Mouse (Mus musculus) cerebellum, adult 8-10 months (tissue): ENCODE measurements at regions not wholly inside any gene's neighbourhood (a gene's known extent, or its start where the extent isn't known, plus 50 kb on each side); places are given as distances from the start of the nearest gene placed in this dataset.

Experiments used
- DNase-seq: peaks from one replicate; pipeline ENCODE4 v3.0.0; 2022

DNA sequence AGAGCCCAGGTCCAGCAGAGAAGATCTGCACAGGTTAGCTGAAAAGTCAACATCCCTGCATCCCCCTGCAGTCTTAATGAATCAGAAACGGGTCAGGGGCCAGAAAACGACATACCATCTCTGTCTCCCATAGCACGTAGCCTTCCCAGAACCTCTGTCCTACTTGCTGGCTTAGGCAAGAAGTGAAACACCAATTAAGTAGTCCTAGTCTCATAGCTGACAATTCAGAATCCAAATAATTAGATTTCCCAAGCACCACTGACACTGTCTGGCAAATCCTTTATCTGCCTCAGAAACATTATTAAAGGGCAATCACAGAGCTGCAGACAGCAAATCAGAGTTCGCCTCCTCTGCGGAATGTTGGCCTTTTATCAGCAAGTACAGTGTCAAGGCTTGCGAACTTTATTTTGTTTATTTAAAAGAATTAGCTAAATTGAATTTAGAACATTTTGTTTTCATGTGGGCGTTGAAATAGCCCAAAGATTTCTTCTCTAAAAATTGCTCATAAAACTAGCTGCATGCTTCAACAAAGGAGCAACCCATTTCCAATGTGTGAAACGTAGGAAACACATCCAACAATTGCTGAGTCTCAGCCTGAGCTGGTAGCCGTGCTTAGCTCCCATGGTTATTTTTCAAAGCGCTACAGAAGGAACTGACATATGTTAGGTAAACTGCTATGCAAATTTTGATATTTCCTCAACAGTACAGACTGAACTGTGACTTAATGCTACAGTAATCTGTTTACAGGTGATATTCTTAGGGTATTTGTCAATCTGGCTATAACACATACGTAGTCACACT lies 411.2 kb downstream of the Ipo11 start:
- no peak for DNase-seq

DNA sequence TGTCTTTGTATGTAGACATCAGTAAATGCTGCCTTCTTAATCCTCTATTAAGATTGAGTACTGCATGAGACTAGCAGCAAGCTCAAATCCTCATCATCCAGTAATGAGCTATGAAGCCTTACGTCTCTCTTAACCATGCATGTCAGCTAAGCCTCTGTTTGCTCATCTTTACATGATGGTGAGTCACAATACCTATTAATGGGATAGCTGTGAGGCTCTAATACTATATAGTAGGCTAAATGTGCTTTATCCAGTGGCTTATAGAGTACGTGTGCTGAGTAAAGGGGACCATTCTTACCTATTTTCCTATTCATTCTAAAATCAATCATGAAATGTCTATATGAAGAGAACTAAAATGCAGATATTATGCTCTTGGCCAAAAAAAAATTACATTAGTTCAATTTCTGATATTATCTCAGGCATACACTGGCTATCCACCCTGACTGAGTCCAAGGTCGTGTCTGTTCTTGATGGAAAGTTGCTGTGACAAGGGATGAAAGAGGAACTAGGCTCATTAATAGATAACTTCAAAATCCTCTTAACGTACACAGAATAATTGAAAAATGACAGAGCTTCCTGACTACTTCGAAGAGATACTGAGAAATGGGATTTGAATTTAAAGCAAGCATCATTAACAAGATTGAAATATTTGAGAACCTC lies 422.1 kb downstream of the Ipo11 start:
- DNase-seq, result no peak

DNA sequence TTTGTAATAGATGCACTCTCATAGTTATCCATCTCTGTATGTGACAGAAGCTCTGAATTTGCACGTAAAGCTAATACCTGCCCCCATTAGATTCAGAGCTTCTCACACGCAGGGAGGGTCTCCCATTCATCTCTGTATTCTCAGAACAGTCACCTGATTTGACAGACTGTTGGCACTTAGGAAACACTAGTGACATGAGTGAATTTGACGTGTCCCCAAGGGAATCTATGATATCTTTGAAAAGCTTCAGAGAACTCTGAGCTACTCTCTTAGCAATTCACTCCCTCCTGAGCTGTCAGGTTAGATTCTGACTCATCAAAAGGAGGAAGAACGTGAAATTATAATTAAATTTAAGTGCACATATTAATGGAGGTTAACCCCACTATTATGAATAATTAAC lies 423.1 kb downstream of the Ipo11 start:
- no peak for DNase-seq

DNA sequence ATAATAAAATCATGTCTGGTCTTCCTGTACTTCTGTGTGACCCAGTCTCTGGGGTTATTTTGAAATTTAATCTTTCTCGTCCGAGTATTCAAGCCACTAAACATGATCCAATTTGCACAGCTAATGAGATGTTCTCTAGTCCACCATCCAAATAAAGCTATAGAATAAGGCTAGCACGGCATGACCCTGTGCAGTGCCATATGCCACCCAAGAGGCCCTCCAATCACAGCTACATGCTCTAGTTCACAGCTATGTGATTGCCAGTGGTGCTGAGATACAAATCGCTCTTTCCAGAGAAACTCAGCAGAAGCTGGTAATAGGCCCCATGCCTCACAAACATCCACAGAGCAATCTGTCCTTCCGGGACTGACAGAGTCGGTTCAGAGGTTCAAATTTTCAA lies 426.3 kb downstream of the Ipo11 start:
- no peak for DNase-seq

DNA sequence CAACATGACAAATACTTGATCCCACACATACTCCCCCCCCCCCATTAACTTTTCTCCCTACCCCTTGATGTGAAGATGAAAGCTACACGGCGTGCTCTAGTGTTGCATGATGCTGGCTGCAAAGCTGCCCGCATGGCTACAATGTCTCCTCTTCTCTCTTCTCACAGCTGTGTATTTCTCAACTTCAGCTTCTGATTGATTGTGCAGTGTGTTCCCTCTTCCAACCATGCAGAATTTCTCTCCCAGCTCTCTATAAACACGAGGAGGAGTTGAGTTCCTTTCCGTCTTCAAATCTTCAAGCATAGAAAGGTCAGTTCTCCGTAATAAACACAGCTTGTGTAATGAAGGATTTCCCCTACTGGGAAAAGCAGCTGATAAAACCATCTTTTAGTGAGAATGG lies 435.5 kb downstream of the Ipo11 start:
- DNase-seq, result no peak

DNA sequence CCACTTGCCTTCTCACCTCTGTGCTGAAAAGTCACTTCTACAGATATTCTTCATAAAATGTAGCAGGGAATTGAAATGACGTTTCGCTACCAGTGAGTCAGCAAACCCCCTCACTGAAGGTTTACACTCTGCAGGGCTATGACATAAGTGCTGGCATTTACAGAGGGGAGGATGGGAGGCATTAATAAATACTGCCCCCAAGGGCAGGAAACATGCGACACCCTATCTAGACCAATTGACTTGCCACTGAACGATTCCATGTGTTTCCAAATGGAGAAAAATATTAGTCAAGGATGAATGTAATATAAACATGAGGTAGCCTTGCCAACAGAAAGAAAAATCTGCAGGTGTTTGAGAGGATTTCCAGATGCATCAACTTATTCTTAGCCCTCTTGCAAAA lies 465.5 kb downstream of the Ipo11 start:
- no peak for DNase-seq

DNA sequence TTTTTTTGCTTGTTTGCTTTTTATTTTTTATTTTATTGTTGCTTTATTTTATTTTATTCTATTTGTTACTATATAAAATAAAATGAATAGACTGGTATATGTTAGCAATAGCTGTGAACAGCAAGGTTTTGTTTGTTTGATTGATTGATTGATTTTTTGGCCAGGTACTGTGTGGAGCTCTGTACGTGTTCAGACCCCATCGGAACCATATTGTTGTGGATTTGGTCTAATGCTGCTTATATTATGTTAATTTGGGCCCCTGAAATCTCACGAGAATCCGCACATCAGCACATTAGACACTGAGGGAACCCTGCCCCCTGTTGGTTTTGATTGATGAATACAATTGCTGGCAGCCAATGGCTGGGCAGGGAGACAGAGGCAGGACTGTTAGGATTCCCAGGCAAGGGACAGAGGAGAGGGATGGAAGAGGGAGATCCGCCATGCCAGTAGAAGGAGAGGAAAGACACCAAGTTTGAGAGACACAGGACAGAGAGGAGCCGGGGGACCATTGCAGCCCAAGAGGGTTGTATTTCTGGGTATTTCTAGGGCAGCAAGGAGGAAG lies 482.3 kb downstream of the Ipo11 start:
- no peak for DNase-seq

DNA sequence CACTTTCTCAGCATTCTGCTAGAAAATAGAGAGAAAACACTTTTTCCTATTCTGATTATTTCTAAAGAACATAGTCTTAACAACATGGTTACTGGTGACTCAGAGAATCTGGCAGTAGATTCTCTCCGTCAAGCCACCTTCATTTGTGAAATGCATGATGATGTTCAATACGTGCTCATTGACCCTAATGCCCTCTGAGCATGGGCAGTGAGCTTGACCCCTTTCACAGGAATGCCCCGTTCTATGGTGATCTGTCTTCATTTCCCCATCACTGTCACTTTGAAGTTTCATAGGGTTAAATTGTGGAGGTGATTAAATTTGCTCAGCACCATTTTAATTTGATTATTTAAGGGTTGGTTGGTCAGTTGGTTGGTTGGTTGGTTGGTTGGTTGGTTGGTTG lies 504.6 kb downstream of the Ipo11 start:
- no peak for DNase-seq

DNA sequence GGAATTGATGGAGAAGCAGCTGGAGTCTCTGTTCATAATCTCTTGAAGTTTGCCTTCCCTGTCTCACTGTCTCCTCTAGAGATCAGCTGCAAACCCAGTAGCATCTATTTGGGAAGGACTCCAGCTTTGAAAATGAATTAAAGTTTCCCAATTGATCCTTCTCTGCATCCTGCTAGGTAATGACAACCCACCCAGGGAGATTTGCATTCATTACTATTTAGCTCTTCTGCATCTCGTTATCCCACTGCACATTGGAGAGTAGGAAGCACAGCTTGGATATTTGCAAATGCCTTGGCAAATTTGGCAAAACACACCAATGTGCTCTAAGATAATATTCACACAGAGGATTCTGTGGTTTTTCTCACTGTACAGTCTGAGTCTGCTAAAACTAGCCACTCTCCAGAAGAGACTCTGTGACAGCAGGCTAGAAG lies 530.1 kb downstream of the Ipo11 start:
- DNase-seq, result no peak

DNA sequence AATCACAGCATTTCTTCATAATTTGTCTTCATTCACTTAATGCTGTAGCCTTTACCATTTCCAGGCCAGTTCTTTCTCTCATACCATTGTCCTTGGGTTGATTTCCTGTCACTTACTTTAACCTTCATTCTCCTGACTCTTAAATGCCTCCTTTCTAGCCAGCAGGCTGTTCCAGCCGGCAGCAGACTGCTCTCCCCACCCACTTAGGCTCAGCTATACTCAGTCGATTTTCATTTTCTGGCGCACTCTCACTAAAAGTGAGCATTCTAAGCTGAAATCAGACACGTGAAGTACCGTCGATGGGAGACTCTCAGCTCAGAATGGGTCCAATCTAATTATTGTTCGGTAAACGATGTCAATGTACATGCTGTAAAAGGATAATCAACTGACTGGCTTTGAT lies 544.1 kb downstream of the Ipo11 start:
- no peak for DNase-seq

DNA sequence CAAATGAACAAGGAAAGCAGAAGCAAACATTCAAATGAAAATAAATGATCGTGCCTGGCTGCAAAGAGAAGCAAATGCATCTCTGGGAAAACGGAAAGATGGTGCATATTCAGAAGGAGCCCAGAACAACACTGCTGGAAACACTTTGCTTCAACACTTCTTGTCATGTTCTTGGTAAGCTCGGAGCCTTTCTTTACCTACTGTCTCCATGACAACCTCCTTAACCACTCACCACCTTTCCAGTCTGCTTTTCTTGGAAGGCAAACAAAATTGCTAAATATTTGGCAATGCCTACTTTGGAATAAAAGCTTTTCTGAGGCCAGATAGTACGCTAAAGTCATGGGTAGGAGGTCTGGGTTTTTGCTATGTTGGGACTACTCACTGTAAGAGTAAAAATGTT lies 548.1 kb downstream of the Ipo11 start:
- DNase-seq, result no peak

DNA sequence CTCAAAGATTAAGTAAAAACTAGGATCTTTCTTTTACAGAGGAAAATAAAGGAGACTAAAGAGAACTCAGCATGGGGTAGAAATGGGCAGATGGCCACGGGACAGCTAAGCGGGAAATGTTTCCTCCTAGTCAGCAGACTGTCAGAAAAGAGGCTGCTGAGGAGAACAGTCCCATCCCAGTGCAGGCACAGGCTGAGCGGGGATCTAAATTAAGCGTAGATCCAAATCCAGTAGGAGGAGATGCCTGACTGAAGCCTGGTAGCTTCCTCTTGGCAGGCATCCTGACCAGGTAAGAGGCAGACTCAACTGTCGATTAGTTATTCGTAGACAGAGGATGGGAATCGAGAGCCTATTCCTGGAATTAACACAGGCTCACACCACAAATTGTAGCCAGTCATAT lies 569.2 kb downstream of the Ipo11 start:
- no peak for DNase-seq

DNA sequence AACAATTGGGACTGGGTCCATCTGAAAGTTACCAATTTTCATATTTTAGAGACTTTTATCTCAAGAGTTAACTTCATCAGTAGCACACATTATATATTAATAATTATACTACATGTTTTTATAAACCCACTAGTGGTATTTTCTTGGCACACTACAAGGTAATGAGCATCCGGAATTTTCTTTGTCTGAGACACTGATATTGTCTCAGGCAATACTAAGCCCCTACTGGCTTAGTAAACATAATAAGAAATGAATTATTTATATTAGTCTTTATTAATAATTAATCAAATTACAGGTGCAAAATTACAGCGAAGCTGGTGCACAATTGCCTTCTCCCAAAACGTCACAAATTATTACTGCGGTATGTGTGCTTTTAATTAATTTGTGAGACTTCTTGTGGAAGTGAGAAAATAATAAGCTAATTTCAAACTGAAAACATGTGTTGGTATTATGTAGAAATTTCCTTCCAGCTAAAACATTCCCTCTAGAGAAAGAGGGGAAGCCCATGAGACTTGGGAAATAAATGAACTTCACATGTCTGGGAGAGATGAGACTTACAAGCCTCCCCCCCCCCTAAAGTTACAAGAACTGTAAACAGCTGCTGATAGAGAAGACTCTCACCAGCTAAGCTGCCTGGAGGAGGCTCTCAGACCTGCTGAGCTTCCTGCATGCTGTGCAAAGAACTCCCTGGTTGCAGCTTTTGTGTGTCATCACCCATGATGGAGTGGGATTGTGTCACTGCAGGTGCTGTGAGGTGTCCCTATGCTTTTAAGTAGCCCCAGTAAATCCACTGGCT lies 583.9 kb downstream of the Ipo11 start:
- DNase-seq, result no peak

DNA sequence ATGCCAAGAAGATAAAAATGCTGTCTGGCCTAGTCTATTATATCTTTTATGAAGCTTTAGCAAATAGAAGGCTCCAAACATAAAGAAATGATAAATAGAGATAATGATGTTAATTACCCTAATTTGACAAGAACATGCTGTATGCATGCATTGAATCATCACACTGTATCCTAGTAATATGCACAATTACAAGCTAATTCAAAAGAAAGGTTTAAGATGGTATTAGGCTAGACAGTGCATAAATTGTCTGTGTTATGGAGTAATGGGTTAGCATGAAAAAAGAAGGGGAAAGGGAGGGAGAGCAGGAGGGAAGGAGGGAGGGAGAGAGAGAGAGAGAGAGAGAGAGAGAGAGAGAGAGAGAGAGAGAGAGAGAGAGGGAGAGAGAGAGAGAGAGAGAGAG lies 604.7 kb downstream of the Ipo11 start:
- DNase-seq, result no peak

DNA sequence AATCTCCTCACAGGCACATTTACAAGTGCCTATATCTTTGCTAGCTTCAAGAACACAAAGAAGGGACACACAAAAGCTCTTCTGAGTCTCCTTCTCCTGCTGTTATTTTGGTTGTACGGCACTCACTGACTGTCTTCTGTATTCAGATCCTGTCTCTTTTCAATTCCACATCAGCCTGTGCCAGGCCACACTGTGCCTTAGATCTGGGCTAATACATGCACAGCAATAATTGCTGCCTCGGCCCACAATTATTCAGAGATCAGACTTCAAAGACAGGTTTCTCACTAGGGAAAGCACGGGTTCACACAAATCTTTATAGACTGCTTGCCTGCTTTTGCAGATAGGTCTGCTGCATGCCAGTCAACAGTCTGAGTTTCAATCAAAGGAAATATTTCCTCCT lies 617.8 kb downstream of the Ipo11 start:
- no peak for DNase-seq

DNA sequence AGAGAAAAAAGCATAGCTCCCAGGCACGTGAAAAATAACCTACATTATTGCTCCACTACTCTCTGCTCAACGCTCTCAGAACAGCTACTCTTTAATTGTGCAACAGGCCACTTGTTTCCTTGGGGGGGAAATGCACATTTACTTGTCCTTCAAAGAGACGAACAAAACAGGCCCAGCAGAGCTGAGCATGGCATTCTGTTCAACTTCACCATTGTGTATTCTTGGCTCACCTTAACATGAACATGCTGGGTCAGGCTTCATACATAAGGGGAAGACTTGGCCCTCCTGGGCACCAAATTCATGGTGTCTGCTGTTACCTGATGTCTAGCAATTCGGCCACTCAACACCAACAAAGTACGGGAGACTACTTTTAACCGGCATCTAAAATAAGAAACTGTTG lies 618.3 kb downstream of the Ipo11 start:
- no peak for DNase-seq

DNA sequence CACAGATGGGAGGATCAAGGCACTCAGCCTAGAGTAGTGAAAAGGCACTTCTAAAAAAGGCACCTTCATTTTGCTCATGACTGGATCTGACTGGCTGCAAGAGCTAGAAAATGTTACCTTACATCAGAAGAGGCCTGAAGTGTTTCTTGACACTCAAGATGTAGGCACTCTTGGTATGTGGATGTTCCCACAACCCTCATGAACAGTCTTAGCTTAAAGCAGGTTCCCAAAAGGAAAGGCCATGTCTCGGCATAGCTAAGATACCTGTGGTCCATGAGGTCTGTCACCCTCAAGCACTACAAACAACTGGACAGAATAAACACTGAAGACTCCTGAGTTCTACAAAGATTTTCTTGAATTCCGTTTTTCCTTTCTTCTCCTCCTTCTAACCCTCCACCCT lies 619.5 kb downstream of the Ipo11 start:
- no peak for DNase-seq

DNA sequence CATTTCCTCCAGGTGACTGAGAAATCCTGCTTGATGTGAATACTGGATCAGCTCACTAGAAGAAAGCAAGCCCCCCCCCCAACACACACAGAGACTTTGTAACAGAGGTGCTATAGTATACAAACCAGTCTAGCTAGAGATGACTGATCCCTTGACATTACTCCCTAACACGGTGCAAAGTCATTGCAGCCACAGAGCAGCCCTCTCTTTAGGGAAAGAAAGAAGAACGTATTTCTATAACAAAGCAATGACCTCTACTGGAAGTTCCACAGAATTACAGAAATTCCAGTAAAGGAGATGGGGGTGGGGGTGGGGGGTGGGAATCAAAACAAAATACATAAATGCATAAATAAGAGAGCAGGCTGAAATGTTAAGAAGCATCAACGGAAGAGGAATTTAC lies 655.6 kb downstream of the Ipo11 start:
- no peak for DNase-seq

DNA sequence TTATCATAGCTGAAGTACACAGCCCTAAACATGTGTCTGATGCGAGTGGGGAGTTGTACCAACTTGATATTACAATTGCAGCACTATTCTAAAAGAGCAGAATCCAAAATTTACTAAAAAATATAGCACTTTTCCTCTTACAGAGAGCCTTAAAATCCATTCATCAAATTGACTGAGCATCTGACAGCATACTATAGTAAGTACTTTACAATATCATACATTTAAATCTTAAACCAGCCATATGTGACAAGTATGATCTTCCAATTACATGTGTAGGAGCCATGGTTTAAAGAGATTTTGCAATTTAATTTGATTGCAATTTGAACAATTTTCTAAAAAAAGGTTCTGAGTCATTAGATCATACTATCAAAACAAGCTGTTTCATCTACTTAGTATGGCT lies 676.9 kb downstream of the Ipo11 start:
- DNase-seq, result no peak
